13 mouse cellular contexts compared by ENCODE assay signal in the genomic region with DNA sequence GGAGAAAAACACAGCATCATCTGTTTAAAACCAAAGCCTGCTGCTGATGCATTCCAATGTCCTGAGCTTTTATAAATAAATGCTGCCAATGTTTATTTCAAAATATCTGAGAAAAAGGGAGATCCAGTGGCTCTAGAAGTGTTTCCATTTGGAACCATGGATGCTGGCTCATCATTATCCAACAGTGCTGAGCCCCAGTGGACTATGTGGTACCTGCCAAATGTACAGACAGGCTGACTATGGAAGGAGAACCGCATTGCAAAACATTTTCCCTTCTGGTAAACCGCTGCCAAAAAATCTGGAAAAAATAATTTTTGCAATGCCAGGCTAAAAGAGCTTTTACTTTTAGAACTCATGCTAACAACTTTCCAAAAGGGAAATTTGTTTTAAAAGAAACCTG.
A peak's percentile ranks its signal among the peaks of the same experiment; 100 is the strongest.
DNase-seq lines count a peak whose midpoint lies in the region; ATAC-seq and TF ChIP-seq lines count a peak whose summit lies in the region.
"Had no signal": no experiment of that assay in that cellular context is flagged by ENCODE, and none has a peak within 500 bp of the region (broad histone marks: within the 10 kb centered on the region; RNA-seq: fewer than 3 reads in every experiment).

No protein-coding gene starts in this region.

- H3K9me3 ChIP-seq in heart, embryonic 12.5 days (replicated peaks) = 0 out of 2 replicates have a peak, but pooled peaks cover 4% of the 10 kb centered on the region
- no peaks in the 10 kb centered on the region for H3K9me3 ChIP-seq in lung, embryonic 16.5 days (ENCODE audit: control insufficient read depth, low read length)
- no peaks in the 10 kb centered on the region for H3K9me3 ChIP-seq in midbrain, embryonic 14.5 days (ENCODE audit: control insufficient read depth, low read length)
- H3K9me3 ChIP-seq in forebrain, embryonic 12.5 days = 0 out of 2 replicates have a peak, but pooled peaks cover 2% of the 10 kb centered on the region
- H3K9me3 ChIP-seq: liver, embryonic 13.5 days; megakaryocyte, embryonic 14.5 days; neural tube, embryonic 15.5 days had no signal

- no peaks in the 10 kb centered on the region for H3K4me1 ChIP-seq in heart, embryonic 12.5 days (replicated peaks)
- peaks cover 4% of the 10 kb centered on the region; the same call in 1 of the 2 replicates for H3K4me1 ChIP-seq in lung, embryonic 16.5 days (replicated peaks; ENCODE audit: control insufficient read depth, insufficient read depth, low read length)
- no peaks in the 10 kb centered on the region for H3K4me1 ChIP-seq in midbrain, embryonic 14.5 days (ENCODE audit: control insufficient read depth, insufficient read depth, low read length)
- no peaks in the 10 kb centered on the region for H3K4me1 ChIP-seq in forebrain, embryonic 12.5 days
- H3K4me1 ChIP-seq: liver, embryonic 13.5 days; megakaryocyte, embryonic 14.5 days; neural tube, embryonic 15.5 days had no signal

- no peak overlapping the region for H3K4me2 ChIP-seq in heart, embryonic 12.5 days
- H3K4me2 ChIP-seq in lung, embryonic 16.5 days (ENCODE audit: low read depth, low read length) = no peak overlapping the region
- H3K4me2 ChIP-seq in midbrain, embryonic 14.5 days (ENCODE audit: low read length) = no peak overlapping the region
- H3K4me2 ChIP-seq in forebrain, embryonic 12.5 days = no peak overlapping the region
- H3K4me2 ChIP-seq: liver, embryonic 13.5 days; neural tube, embryonic 15.5 days had no signal

- H3K27me3 ChIP-seq in heart, embryonic 12.5 days (replicated peaks) = no peaks in the 10 kb centered on the region
- H3K27me3 ChIP-seq in lung, embryonic 16.5 days (ENCODE audit: control insufficient read depth, insufficient read depth, low read depth, low read length) = no peaks in the 10 kb centered on the region
- H3K27me3 ChIP-seq in midbrain, embryonic 14.5 days (ENCODE audit: control insufficient read depth, insufficient read depth, low read length) = no peaks in the 10 kb centered on the region
- H3K27me3 ChIP-seq in forebrain, embryonic 12.5 days = no peaks in the 10 kb centered on the region
- H3K27me3 ChIP-seq: liver, embryonic 13.5 days; megakaryocyte, embryonic 14.5 days; neural tube, embryonic 15.5 days had no signal

- no peak overlapping the region for H3K4me3 ChIP-seq in heart, embryonic 12.5 days
- no peak overlapping the region for H3K4me3 ChIP-seq in gastrocnemius, adult 2 months
- H3K4me3 ChIP-seq in lung, embryonic 16.5 days (ENCODE audit: low read length) = no peak overlapping the region
- no peak overlapping the region for H3K4me3 ChIP-seq in midbrain, embryonic 14.5 days (replicated peaks; ENCODE audit: low read depth, low read length)
- no peak overlapping the region for H3K4me3 ChIP-seq in forebrain, embryonic 12.5 days (replicated peaks)
- H3K4me3 ChIP-seq: liver, embryonic 13.5 days; megakaryocyte, embryonic 14.5 days; neural tube, embryonic 15.5 days had no signal

- no peaks in the 10 kb centered on the region for H3K36me3 ChIP-seq in heart, embryonic 12.5 days
- no peaks in the 10 kb centered on the region for H3K36me3 ChIP-seq in lung, embryonic 16.5 days (ENCODE audit: control insufficient read depth, insufficient read depth, low read length)
- no peaks in the 10 kb centered on the region for H3K36me3 ChIP-seq in midbrain, embryonic 14.5 days (ENCODE audit: control insufficient read depth, insufficient read depth, low read length)
- no peaks in the 10 kb centered on the region for H3K36me3 ChIP-seq in forebrain, embryonic 12.5 days (replicated peaks)
- H3K36me3 ChIP-seq: liver, embryonic 13.5 days; neural tube, embryonic 15.5 days had no signal

- H3K9ac ChIP-seq in heart, embryonic 12.5 days = no peak overlapping the region
- no peak overlapping the region for H3K9ac ChIP-seq in lung, embryonic 16.5 days (ENCODE audit: low read length)
- H3K9ac ChIP-seq in midbrain, embryonic 14.5 days (replicated peaks; ENCODE audit: low read length) = no peak overlapping the region
- no peak overlapping the region for H3K9ac ChIP-seq in forebrain, embryonic 12.5 days
- H3K9ac ChIP-seq: liver, embryonic 13.5 days; neural tube, embryonic 15.5 days had no signal

- no peak for ATAC-seq in heart, embryonic 12.5 days (ENCODE audit: insufficient number of reproducible peaks, low FRiP score)
- peak; percentile 93 for ATAC-seq in lung, embryonic 16.5 days (ENCODE audit: low read depth)
- ATAC-seq in midbrain, embryonic 14.5 days (ENCODE audit: low FRiP score, low TSS enrichment) = no peak
- ATAC-seq in forebrain, embryonic 12.5 days (ENCODE audit: low FRiP score) = no peak

- H3K27ac ChIP-seq in heart, embryonic 12.5 days (ENCODE audit: poor library complexity, severe bottlenecking) = no peak overlapping the region
- no peak overlapping the region; the same call in 1 of the 2 replicates for H3K27ac ChIP-seq in gastrocnemius, adult 2 months
- H3K27ac ChIP-seq in lung, embryonic 16.5 days (ENCODE audit: low read length) = no peak overlapping the region
- H3K27ac ChIP-seq in midbrain, embryonic 14.5 days (replicated peaks; ENCODE audit: low read depth, low read length) = no peak overlapping the region
- H3K27ac ChIP-seq in forebrain, embryonic 12.5 days = no peak overlapping the region
- H3K27ac ChIP-seq: kidney, postnatal 0 days; liver, embryonic 13.5 days; neural tube, embryonic 15.5 days had no signal

- intact Hi-C loops in gastrocnemius, adult 2 months (cut with DNase I) = no loop called here

- peak; percentile 36 for DNase-seq in adrenal gland, postnatal 10 days
- no peak for DNase-seq in adrenal gland, postnatal 4 days (ENCODE audit: low spot score in 2 of 2)
- peak; percentile 45 for DNase-seq in heart, adult 8-10 months (ENCODE audit: low spot score)
- DNase-seq in gastrocnemius, adult 2 months = peak; percentile 60
- no peak for DNase-seq in midbrain, embryonic 14.5 days
- DNase-seq: cerebellum, adult 11 months; liver, embryonic 13.5 days had no signal

- no peak for TF ChIP-seq CTCF in gastrocnemius, adult 2 months (IDR thresholded peaks at IDR 0.05)

- WGBS in heart, embryonic 12.5 days = 90% methylated on average over 2 of the region's 2 CpGs
- 68% methylated on average over 2 of the region's 2 CpGs for WGBS in lung, embryonic 16.5 days
- WGBS in midbrain, embryonic 14.5 days = 92% methylated on average over 2 of the region's 2 CpGs
- 96% methylated on average over 2 of the region's 2 CpGs for WGBS in forebrain, embryonic 12.5 days

Comparison
In these comparisons a context has a peak if more than half of its experiments do, and no peak if none do; other contexts are left out.
1. DNase-seq: peak in adrenal gland, postnatal 10 days (single experiment), heart, adult 8-10 months (single experiment) and gastrocnemius, adult 2 months (single experiment); none in adrenal gland, postnatal 4 days (0 of 2) and midbrain, embryonic 14.5 days (single experiment).